Mouse (Mus musculus) G1E (cell line): ENCODE data around the gene Rpl39l. TPM values are rescaled to one million over a fixed set of nuclear protein-coding genes. Genes with fewer than 3 reads are reported as not detected.
"Not testable (repeated sequence)": the region's sequence is repeated elsewhere in the genome, so short reads cannot be mapped to it uniquely, and the experiment has no call there.

ENCODE experiments used
- ATAC-seq: 2 replicates; pipeline ENCODE4 v1.8.0; 2016; ENCODE audit warnings: mild to moderate bottlenecking; ENCODE audit not compliant: insufficient number of reproducible peaks, poor library complexity, low FRiP score, severe bottlenecking; ENCODE audit errors: extremely low read depth
- DNase-seq: peaks from one replicate; pipeline ENCODE4 v3.0.0; 2012; ENCODE audit warnings: low spot score
- H3K27me3 ChIP-seq: 2 replicates; pipeline ENCODE4 v1.6.1; 2012; ENCODE audit warnings: mild to moderate bottlenecking, low read length, inconsistent platforms; ENCODE audit not compliant: insufficient read depth
- H3K36me3 ChIP-seq: replicated peaks from 2 replicates; pipeline ENCODE3; 2012; ENCODE audit warnings: mild to moderate bottlenecking, inconsistent platforms
- H3K4me1 ChIP-seq: 2 replicates; pipeline ENCODE4 v1.6.1; 2012; ENCODE audit warnings: low read depth, low read length, inconsistent platforms, mixed read lengths; ENCODE audit not compliant: insufficient read depth
- H3K4me3 ChIP-seq: 2 replicates; pipeline ENCODE4 v1.5.1; 2012; ENCODE audit warnings: low read depth, mild to moderate bottlenecking, inconsistent platforms, low read length, moderate library complexity, mixed read lengths
- H3K9me3 ChIP-seq: replicated peaks from 2 replicates; pipeline ENCODE4 v1.6.1; 2012; ENCODE audit warnings: inconsistent platforms
- CTCF ChIP-seq: IDR thresholded peaks from 2 replicates; pipeline ENCODE4 v1.5.1; 2012; ENCODE audit warnings: low read depth, low read length, inconsistent platforms, mixed read lengths
- GATA1 ChIP-seq: IDR thresholded peaks from 2 replicates; pipeline ENCODE4 v1.6.1; 2012; ENCODE audit warnings: borderline replicate concordance, low read length, inconsistent platforms, mixed read lengths
- GATA2 ChIP-seq: IDR thresholded peaks from 2 replicates; pipeline ENCODE4 v1.6.1; 2012; ENCODE audit warnings: low read depth, low read length, inconsistent platforms, borderline replicate concordance
- POLR2AphosphoS5 ChIP-seq: IDR thresholded peaks from 2 replicates; pipeline ENCODE4 v1.6.1; 2012; ENCODE audit warnings: low read depth, low read length, inconsistent platforms; ENCODE audit not compliant: insufficient replicate concordance
- TAL1 ChIP-seq: conservative IDR thresholded peaks from 2 replicates; pipeline ENCODE4 v1.6.1; 2012; ENCODE audit warnings: low read depth, low read length, inconsistent platforms, mixed read lengths
- polyA plus RNA-seq: library from polyadenylated mRNA; stranded (reverse); fragments of >175 nt; gene quantifications from 2 replicates; pipeline ENCODE4 v1.2.3, GENCODE M21; 2012
- total RNA-seq, 2 experiments: library from RNA; stranded (forward) in 1 of 2; stranded (reverse) in 1 of 2; fragments of 200-1000 nt in 1 of 2; fragments of >200 nt in 1 of 2; fragmentation: Nextera tagmentation in 1 of 2; gene quantifications; 2 replicates each; pipeline ENCODE4 v1.2.3; 2014 to 2017

Gene Rpl39l
- total and polyA plus RNA-seq, 3 experiments, result 0.49 TPM; not detected in 2

- H3K4me1 ChIP-seq, result no peaks in the 10 kb centered on the region
- DNase-seq (no peak), ATAC-seq (no peak)
- H3K36me3 ChIP-seq, result no peaks in the 10 kb centered on the region
- no peaks in the 10 kb centered on the region for H3K27me3 ChIP-seq
- H3K9me3 ChIP-seq, result no peaks in the 10 kb centered on the region
- H3K4me3 ChIP-seq, result no peak overlapping the region
- TF ChIP-seq CTCF, result no peak
- no peak for TF ChIP-seq GATA2
Observed at GRCm38 (mm10) chr16:10171276-10171675, 1.2 kb downstream of the Rpl39l start.

- TF ChIP-seq GATA1, result no peak
- TF ChIP-seq CTCF, result no peak
- no peaks in the 10 kb centered on the region for H3K27me3 ChIP-seq
- H3K4me1 ChIP-seq, result no peaks in the 10 kb centered on the region
- DNase-seq, result no peak
- no peak overlapping the region for H3K4me3 ChIP-seq
- H3K36me3 ChIP-seq, result no peaks in the 10 kb centered on the region
- ATAC-seq, result no peak
- 0 out of 2 replicates have a peak, but pooled peaks cover 2% of the 10 kb centered on the region for H3K9me3 ChIP-seq
Observed at GRCm38 (mm10) chr16:10172179-10172820, 2.3 kb downstream of the Rpl39l start.

DNA sequence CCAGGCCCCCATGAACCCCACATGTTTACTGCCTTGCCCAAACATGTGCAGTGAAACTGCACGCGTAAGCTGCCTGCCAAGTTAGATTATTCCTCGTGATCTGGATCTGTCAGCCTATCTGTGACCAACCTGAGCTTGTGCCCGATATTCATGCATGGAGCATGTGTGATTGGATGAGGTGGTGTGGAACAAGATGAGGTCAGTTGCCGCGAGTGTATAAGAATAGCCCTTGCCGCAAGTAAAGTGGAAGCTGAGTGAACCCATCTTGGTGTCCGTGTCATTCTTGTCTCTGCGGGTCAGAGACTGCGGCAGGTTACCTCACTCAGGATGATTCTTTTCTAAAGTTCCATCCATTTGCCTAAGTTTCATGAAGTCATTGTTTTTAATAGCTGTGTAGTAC lies 17.4 kb downstream of the Rpl39l start:
- not testable (repeated sequence) for H3K4me1 ChIP-seq, H3K36me3 ChIP-seq
- H3K9me3 ChIP-seq, result peaks cover 24% of the 10 kb centered on the region

GRCm38 (mm10) chr16:10192679-10193506 lies 22.9 kb downstream of the Rpl39l start, which contains the start of gene Atf7ip2:
Gene Atf7ip2 (plus strand): TSS chr16:10192712.
- Histone ChIP-seq H3K27me3 (no peaks in the 10 kb centered on the region), H3K9me3 (no peaks in the 10 kb centered on the region), H3K4me1 (no peaks in the 10 kb centered on the region), H3K4me3 (no peak within 1 kb of the TSS), H3K36me3 (no peaks in the 10 kb centered on the region)
- DNase-seq (no peak), ATAC-seq (no peak)
- TF ChIP-seq POLR2AphosphoS5 (no peak), CTCF (no peak)

More for the DNA sequence above, 17.4 kb downstream of the Rpl39l start:
- DNase-seq, ATAC-seq, H3K27me3 ChIP-seq, H3K4me3 ChIP-seq: not testable (repeated sequence)

- Histone ChIP-seq H3K27me3 (no peaks in the 10 kb centered on the region), H3K36me3 (no peaks in the 10 kb centered on the region), H3K4me1 (no peaks in the 10 kb centered on the region), H3K4me3 (no peak overlapping the region), H3K9me3 (no peaks in the 10 kb centered on the region)
- DNase-seq (no peak), ATAC-seq (no peak)
- TF ChIP-seq TAL1 (no peak), GATA2 (no peak), GATA1 (no peak), CTCF (no peak), POLR2AphosphoS5 (no peak)
Observed at GRCm38 (mm10) chr16:10208777-10209176, 38.8 kb downstream of the Rpl39l start.

- ATAC-seq, H3K9me3 ChIP-seq, H3K27me3 ChIP-seq, H3K4me3 ChIP-seq, DNase-seq, H3K36me3 ChIP-seq, H3K4me1 ChIP-seq: not testable (repeated sequence)
Observed at GRCm38 (mm10) chr16:10216366-10216765, 46.3 kb downstream of the Rpl39l start.

- not testable (repeated sequence) for DNase-seq, H3K36me3 ChIP-seq, ATAC-seq, H3K4me3 ChIP-seq, H3K4me1 ChIP-seq, H3K27me3 ChIP-seq, H3K9me3 ChIP-seq
Observed at GRCm38 (mm10) chr16:10217020-10217419, 47.0 kb downstream of the Rpl39l start.

Other genes starting within 250 kb of the Rpl39l start
- gene Grin2a, start 174.7 kb upstream of the Rpl39l start, total RNA-seq (2014; fragmentation: Nextera tagmentation), result not detected in 2 replicates
- 0.06 and 0.16 TPM in 2 replicates for gene Grin2a, start 174.7 kb upstream of the Rpl39l start, total RNA-seq (2017)
- not detected in 2 replicates for gene Grin2a, start 174.7 kb upstream of the Rpl39l start, polyA plus RNA-seq
- not detected in 2 replicates for gene Atf7ip2, start 22.5 kb downstream of the Rpl39l start, total RNA-seq (2014; fragmentation: Nextera tagmentation)
- 0.06 TPM in 1 of 2 replicates, not detected in the other for gene Atf7ip2, start 22.5 kb downstream of the Rpl39l start, total RNA-seq (2017)
- gene Atf7ip2, start 22.5 kb downstream of the Rpl39l start, polyA plus RNA-seq, result not detected in 2 replicates
- gene Emp2, start 143.7 kb downstream of the Rpl39l start, total RNA-seq (2014; fragmentation: Nextera tagmentation), result not detected in 2 replicates
- gene Emp2, start 143.7 kb downstream of the Rpl39l start, total RNA-seq (2017), result 0.06 and 0.11 TPM in 2 replicates
- gene Emp2, start 143.7 kb downstream of the Rpl39l start, polyA plus RNA-seq, result not detected in 2 replicates
- gene Tekt5, start 225.3 kb downstream of the Rpl39l start, total RNA-seq (2014; fragmentation: Nextera tagmentation), result 0.68 and 0.90 TPM in 2 replicates
- gene Tekt5, start 225.3 kb downstream of the Rpl39l start, total RNA-seq (2017), result 0.35 and 0.71 TPM in 2 replicates
- gene Tekt5, start 225.3 kb downstream of the Rpl39l start, polyA plus RNA-seq, result 0.08 and 0.19 TPM in 2 replicates
- 30.8 and 39.7 TPM in 2 replicates for gene Nubp1, start 241.7 kb downstream of the Rpl39l start, total RNA-seq (2014; fragmentation: Nextera tagmentation)
- gene Nubp1, start 241.7 kb downstream of the Rpl39l start, total RNA-seq (2017), result 68.3 and 91.5 TPM in 2 replicates
- 64.1 and 64.2 TPM in 2 replicates for gene Nubp1, start 241.7 kb downstream of the Rpl39l start, polyA plus RNA-seq